Mouse (Mus musculus): ENCODE results near the gene Spg11.

The Spg11 gene

DNA sequence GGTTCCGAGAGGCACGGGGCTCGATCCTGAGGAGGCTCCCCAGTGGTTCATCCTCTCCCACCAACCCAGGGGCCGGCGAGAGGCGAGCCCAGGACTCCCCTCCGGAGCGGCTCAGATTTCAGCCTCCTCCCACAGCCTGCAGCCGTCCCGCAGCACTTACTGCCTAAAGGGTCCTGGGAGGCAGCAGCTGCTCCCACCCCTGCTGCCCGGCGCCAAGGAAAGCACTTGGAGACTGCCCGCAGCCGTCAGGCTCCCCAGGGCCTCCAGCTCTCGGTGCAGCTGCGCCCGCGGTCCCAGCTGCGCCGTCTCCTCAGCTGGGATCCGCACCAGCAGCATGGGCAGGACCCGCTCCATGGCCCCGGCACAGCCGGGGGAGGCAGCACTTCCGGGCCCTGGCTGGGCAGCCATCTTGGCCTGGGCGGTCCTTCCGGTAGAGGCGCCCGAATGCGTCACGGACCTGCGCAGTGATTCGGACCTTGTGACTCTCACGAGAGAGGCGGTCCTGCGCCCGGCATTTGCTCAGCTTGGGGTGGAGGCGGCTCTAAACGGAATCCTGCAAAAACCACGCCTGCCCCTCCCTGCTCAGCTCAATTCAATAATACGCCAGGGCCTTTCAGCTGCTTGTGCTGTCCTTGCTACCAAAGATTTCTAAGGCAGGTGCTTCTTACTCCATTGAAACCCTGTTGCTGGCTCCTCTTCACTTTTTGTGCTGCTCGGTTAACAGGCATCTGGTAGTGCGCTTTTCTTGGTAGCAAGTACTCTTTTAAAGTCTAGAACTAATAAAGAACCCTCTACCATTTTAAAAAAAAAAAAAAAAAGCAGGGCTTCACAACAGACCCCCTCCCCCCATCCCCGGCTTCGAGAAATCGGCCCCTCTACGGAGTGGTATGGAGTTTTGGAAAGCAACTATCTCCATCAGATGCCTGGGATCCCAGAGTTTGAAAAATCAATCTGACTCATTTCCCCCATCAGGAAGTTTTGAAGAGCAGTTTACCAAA is at the start of gene Spg11:
Gene Spg11, minus strand, starts transcription at position 426 of the 998 bp plus-strand sequence.
- DNase-seq, result peak; percentile 98

DNA sequence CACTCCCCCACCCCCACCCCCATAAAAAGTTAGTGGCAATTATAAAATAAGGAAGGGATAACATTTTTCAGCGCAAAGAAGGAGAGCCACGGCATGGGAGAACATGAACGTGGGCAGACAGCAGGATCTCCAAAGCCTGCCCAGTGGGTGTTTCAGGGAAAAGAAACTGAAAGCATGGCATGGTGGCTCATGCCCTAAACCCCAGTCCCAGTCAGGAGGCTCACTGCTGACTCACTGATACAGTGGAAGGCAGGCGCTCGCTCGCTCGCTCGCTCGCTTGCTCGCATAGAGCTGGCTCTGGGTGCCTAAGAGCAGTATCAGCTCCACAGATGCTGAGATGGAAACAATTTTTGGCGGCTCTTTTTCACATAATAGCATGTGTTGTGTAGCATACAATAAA is 46.1 kb upstream of the Spg11 start:
- DNase-seq, result no peak

DNA sequence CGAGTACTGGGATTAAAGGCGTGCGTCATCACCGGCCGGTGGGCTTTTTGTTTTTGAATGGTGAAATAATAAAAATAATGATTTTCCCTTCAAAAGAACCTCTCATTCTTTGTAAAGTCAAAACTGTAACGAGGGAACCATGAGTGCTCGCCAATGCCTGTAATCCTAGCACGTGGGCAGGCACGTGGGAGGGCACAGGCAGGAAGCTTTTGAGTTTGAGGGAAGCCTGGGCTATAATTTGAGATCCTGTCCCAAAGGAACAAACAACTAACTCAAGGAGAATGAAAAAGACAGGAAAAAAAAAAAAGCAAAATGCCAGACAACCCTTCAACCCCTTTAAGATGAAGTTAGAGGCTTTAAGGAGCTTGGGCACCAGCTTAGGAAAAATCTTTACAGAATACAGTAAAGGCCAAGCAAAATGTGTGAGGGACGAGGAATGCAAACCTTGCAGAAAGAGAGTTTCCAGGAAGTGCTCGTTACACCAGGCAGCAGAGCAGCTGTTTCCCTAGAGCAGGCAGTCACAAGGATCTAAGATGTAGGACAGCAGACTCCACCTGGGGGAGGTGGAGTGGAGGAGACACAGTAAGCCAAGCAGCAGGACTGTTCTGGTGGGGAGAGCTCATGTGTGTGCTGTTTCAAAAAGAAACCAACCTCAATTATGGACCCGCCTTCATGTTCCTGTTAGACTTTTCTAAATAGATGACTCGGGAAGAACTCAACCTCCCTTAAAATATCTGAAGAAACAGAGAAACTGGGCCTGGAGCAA is 45.4 kb upstream of the Spg11 start:
- DNase-seq, result no peak

DNA sequence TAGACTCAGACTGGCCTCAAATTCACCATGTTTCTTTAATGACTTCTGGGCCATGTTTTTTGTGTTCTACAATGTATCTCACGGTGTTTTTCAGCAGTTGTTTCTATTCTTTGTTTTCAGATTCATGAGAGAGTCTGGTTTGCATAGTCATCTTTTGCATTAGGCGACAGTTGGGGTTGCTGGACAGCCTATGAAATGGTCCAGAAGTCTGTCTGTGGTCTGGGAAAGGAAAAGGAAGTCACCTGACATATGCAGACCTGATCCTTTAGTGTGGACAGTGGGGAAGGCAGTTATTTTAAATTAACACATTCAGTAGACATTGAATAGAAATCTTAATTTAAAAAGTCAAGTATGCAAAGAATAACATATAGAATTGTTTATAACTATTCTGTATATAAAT is 44.3 kb upstream of the Spg11 start:
- no peak for DNase-seq

DNA sequence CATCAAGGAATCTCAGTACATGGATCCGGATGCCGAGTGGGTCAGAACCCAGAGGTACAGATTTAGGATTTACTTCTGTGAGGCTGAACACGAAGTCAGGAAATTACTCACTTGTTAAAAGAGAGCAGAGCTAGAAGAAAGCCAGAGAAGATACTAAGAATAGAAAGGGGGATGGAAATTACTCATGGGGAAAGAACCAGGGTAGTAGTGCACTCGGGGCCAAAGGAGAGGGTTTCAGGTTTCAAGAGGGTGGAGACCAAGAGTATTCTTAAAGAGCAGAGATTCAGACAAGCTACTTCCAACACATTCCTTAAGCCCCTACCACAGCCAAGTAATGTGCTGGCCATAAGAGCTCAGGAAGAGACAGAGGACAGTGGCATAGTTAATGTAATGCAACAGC is 43.4 kb upstream of the Spg11 start:
- DNase-seq, result no peak

DNA sequence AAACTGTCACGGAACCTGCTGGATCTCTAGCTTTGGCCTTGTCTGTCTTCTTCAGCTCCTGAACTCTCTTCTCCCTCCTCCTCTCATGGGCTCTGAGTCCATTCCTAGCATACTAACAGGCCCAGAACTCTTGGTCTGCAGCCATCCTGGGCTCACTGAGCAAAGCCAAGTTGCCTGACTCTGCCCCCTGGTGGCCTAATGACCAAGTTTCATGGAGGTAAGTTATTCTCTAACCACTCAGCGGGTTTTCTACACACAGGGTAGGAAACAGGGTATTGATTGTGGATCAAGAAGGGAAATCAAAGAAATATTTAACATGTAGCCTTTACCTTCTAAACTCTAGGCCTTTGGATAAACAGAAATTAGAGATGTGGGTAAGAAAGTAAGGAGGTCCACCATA is 42.5 kb upstream of the Spg11 start, which contains the start of gene Trim69:
Gene Trim69, plus strand, starts transcription at position 21 of the 400 bp plus-strand sequence.
- peak; percentile 87 for DNase-seq

DNA sequence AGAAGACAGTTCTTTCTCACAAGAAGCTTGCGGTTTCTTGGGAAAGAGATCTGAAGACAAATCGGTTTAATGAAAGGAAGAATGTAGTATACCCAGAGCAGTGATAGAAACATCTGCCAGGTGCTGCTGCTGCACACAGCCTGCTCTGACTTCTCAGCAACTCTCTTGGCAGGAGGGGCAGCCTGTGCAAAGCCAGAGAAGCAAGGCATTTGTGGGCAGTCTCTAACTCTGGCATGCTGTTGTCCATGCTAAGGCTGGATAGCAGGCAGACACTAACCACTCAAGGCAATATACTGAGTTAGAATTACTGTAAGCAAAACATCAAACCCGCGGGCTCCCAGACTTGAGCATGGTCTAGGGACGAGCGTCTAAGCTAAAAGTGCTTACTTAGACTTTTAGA is 41.5 kb upstream of the Spg11 start:
- DNase-seq, result no peak

DNA sequence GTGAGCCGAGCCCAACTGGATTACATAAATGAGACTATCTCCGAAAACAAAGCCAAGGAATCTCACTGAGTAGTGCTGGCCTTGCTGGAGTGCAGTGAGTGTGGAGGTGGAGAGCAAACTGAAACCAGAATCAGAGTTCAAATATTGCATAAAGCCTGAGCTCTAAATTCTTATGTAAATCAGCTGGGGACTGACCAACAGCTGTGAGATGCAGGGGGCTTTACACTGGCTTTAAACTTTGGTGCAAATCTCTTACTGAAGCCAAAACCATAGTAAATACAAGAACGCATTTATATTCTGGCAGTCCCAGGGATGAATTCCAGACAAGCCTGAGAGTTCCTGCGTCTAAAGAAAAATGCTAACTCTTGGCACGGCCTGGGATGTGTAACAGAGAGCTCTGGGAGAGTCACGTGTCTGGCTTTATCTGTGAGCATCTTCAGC is 40.2 kb upstream of the Spg11 start:
- no peak for DNase-seq

DNA sequence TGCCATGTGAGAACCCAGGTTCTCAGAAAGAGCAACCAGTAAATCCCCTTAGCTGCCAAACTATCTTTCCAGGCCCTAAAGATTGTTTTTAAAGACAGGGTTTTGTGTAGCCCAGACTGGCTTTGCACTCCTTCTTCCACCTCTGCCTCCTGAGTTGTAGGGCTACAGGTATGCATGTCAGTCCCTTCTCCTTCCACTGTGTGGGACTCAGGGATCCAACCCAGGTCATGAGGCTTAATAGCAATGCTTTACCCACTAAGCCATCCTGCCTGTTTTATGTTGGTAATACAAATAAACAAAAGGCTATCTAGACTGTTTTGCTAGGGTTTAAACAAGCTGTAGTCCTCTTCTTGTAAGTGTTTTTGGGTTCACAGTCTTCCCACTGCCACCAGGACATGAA is 39.4 kb upstream of the Spg11 start:
- DNase-seq, result no peak

DNA sequence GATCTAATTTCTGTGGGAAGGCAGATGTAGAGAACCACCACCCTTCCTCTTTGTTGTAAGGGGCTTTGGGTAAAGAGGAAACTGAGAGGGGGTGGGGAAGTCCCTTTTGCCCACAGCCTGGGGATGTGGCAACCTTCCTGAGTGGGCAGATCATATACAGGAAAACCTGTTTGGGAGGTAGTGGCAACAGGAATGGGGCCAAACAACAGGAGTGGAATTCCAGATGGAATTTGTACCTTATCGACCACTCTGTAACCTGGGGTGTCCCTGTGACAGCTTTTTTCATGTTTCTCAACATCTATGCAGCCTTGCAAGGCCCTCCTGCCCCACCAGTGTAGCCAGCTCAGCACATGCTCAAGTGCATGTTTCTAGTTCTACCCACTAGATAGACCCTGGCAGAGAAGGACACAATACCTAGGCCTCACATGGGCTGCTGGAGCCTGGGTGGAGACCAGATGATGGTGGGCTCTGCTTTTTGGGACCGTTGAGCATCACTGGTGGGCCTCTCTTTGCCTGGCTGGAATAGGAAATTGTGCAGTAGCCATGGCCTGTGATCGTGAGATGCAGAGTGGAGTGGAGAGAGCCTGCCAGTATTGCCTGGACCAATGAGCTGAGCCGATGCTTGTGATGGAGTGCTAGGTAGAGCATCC is 38.0 kb upstream of the Spg11 start:
- DNase-seq, result no peak

DNA sequence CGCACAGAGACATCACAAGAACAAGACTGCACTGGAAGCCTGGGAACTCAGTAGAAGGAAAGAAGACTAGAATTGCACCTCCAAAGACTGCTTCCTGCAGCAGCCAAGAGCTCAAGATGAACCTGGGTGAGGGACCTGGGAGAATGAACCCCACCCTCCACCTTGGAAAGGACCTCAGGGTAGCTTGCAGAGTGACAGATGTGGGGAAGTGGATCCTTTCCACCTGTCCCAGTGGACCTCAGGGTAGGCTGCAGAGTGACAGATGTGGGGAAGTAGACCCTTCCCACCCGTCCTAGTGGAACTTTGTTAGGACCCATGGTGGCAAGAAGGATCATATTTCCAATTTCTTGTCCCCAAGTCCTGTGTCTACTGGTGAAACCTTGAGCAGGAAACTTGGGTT is 37.1 kb upstream of the Spg11 start:
- DNase-seq, result no peak

DNA sequence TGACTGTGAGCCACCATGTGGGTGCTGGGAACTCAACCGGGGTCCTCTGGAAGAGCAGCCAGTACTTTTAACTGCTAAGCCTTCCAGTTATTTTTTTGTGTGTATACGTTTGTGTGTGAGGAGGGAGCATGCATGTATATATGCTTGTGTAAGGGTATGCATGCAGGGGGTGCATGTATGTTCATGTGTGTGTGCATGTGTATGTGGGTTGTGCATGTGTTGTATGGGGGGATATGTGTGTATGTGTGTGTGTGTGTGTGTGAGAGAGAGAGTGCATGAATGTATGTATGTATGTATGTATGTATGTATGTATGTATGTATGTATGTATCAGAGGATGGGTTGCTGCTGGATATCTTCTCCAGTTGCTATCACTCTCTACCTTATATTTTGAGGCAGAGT is 36.3 kb upstream of the Spg11 start:
- DNase-seq, result no peak

DNA sequence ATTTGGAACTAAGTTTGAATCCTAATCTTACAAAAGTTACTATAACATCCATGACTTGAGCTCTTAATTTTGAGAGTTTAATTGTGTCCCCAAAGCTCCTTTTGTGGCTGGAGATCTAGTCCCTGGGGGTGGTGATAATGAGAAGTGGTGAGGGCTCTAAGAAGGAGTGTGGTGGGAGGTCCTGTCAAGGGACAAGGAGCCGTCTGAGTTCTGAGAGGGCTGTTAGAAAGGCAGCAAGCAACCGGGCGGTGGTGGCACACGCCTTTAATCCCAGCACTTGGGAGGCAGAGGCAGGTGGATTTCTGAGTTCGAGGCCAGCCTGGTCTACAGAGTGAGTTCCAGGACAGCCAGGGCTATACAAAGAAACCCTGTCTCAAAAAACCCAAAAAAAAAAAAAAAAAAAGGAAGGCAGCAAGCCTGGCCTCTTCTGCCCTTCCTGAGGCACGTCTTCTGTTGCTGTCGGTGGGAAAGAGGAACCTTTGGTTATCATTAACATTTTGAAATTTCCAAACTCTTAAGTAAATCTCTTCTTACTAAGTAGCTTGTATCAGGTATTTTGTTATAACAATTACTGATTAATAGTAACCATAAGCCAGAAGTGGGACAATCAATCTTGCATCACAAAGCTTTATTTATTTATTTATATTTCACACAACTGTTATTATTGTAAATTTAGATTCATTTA is 35.6 kb upstream of the Spg11 start:
- DNase-seq, result no peak

DNA sequence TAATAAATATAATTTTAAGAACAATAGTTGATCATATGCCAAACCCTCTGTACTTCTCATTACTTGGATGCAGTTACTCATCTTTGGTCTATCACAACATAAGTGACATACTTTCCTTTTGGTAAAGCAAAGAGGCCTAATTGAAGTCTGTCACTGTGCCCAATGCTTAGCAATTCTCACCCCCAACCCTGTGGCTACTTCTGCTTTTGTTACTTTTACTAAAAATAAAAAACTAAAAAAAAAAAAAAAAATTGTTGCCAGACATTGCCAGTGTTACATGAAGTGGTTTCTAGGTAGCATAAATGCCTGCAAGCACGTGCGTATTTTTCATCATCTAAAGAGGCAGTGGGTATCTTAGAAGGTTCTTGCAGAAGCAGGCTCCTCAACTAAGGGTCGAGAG is 34.7 kb upstream of the Spg11 start:
- no peak for DNase-seq

DNA sequence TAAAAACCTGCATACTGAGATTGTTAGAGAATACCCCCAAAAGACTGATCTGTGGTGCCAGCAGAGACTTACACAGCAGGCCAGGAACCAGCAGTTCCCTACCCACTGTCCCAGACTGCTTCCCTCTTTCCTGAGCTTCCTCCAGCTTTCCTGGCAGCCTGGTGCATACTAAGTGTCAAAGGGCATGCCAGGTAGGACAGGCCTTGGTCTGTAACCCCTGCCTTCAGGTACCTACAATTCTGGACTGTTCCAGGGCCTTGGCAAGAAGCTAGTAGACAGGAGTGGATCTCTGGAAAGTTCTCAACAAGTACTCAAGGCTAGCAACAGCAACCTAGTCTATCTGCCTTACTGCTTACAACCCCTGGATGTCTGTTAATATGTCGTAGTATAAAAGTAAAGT is 33.0 kb upstream of the Spg11 start:
- no peak for DNase-seq

DNA sequence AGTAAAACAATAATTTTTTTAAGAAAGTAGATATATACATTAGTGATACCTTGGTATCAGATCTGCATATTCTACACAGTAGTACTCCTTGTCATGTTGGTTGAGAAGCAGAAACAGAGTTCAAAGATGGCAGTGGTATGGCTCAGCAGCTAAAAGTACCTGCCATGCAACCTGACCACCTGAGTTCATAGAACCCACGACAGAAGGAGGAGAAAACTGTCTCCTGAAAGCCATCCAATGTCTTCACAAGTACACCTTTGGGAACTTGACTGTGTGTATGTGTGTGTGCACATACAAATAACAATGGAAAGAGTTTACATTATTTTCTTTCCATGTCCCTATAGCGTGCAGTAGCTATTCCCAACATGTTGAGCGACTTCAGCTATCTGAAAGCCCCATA is 31.5 kb upstream of the Spg11 start:
- no peak for DNase-seq

DNA sequence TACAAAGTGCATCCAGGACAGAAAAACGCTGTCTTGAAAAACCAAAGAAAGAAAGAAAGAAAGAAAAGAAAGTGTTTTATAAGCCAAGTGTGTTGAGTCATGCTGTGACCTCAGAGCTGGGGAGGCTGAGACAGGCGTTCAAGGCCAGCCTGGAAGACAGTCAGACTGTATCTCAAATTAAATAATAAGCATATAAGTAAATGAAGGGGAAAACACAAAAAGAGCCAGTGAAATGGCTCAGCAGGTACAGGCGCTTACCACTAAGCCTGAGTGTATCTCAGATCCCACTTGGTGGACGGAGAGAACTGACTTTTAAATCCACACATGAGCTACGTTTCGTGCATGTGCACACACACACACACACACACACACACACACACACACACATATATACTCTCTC is 31.1 kb upstream of the Spg11 start:
- no peak for DNase-seq

DNA sequence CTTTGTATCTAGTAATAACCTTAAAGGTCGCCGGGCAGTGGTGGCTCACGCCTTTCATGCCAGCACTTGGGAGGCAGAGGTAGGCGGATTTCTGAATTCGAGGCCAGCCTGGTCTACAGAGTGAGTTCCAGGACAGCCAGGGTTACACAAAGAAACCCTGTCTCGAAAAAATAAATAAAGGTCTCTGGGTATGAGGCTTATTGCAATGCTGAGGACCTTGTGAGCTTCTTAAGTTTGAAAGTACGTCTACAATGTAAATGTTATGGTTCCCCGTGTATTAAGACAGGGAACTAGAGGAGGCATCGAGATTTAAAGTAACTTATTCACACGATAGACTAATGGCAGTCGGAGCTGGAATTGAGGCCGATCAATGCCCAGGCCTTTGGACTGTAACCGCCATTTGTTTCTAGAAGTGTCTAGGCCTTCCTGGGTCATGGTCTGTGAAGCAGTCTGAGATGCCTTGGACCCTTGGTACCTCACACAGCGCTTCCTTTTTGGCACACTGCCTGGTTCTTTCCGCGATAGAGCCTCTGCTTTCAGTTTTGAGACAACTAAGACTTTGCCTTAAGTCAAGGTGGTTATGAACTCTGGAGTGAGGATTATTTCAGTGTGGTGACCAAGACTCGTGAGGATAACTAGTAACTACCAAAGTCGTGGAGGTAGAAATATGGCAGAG is 30.2 kb upstream of the Spg11 start:
- DNase-seq, result peak; percentile 73

DNA sequence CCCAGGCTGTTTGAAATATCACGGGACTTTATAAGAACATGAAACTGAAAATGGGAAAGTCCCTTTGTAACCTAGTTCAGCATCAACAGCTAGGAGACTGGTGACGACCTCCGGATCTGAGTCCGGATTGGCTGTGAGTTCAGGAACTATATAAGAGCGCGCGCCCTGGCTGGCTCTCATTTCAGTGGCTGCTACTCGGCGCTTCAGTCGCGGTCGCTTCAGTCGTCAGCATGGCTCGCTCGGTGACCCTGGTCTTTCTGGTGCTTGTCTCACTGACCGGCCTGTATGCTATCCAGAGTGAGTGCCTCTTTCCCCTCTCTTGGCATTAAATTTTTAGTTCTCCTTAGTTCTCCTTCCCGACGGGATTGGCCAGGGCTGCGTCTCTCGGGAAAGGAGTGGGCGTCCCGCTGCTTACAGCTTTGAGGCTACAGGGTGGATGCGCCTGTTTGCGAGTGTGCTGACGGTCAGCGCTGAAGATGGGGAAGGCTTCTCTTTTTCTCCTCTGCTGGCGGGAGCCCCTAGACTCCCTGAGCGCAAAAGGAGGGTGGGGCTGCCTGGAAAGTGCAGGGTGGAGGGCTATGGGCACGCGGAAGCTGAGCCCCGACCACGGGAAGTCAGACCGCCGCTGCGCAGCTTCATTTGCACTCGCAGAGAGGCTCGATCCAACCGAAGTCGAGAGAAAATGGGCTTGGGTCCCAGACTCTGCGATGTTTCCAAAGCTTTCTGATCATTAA is 29.5 kb upstream of the Spg11 start, which contains the start of gene B2m:
Gene B2m, plus strand, starts transcription at position 179 of the 734 bp plus-strand sequence.
- DNase-seq, result peak; percentile 94

DNA sequence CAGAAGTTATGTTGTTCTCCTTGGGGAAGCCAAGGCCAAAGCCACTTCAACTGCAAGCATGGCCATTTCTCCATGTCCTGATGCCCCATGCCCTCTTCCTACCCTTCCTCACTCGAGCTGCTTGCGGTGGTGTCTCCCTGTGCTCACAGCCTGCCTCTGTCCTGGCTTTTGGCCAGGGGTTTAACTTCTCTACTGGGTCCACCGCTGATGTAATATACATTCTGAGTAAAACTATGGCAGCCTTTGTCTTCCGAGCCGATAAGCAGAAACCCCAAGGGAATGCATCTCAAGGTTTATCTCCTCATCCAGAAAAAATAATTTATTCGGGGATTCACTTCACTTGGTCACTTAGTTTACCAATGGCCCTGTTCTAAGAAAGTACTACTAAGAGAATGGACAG is 28.5 kb upstream of the Spg11 start:
- no peak for DNase-seq

DNA sequence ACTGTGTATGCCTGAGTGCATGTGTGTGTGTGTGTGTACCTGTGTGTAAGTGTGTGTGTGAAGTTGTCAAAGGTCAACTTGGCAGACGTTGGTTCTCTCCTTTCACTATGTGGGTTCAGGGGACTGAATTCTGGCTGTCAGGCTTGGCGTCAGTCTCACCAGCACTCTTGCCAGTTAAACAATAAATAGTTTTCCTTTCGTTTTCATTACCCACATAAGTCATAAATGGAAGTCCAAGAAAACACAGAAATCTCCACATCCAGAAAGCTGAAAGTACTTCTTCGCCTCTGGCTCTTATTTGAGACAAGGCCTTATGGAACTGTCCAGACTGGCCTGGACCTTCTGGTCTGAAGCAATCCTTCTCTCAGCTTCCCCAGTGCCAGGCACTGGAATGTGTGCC is 27.6 kb upstream of the Spg11 start:
- no peak for DNase-seq
